Mouse (Mus musculus): ENCODE results near the gene Fbxw20.
"Not testable (repeated sequence)": the region's sequence is repeated elsewhere in the genome, so short reads cannot be mapped to it uniquely, and the experiment has no call there.

The Fbxw20 gene

DNA sequence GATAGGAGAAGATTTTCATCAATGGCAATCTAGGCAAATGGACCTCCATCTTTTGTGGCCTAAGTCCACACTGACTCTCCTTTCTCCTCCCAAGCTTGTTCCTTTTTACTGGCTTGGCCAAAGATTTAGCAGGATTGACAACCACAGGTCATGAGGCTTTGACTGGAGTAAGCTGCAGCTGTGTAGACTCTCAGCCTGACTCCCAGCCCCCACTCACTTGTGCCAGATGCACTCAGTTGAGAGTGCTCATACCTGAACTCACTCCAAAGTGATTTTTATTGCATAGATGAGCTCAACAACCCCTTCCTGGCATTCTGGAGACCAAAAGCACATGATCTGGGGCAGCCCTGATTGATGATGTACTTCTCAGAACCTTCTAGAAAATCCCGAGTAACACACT is at the start of gene Fbxw20:
Gene Fbxw20, minus strand, starts transcription at position 101 of the 400 bp plus-strand sequence.
- DNase-seq: no peak

DNA sequence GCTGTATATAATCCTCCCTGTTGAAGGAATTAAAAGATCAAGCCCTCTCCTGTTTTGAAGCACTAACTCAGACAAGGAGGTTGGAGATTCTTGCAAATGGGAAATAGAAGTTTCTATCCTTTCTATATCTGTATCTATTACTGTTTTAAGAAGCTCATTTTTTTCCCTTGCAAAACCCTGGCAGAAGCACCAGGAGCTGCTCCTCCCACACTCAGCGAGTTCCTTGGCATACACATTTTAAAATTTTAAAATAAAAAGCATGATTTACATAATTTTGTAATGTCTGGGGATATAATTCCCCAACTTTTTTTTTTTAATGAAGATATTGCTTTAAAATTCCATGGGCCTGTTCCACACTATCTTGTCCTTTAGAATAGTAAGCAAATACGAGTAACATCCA is 28.5 kb upstream of the Fbxw20 start:
- no peak for DNase-seq

DNA sequence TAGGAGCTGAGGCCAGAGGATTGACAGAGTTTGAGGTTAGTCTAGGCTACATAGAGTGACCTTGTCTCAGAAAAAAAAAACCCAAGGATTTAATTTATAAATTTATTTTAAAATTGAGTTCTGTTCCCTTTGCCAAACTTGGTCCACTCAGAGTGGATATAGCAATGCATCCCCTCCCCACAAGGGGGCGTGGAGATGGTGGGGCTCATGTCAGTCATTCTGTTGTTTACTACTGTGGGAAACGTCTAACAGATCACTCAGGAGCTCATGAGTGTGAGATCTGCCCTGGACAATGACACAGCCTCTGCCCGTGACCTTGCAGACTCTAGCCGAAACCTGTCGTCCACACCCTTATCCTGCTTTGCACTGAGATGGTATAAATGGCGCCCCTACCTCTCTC is 16.1 kb downstream of the Fbxw20 start:
- peak; percentile 1 to 11 for DNase-seq

DNA sequence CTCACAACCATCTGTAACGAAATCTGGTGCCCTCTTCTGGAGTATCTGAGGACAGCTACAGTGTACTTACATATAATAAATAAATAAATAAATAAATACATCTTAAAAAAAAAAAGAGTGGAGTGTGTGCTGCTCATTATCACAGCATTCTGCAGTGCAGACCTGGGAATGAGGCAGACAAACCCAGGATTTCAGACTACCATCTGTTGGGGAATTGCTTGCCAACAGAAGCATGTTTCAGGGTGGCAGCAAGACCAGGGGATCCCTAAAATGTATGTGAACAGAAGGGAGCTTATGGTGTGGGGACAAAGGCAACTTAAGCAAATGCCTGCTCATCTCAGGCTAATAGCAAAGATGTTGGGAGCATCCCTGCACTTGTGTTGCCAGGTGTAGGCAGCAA is 33.2 kb downstream of the Fbxw20 start:
- peak in 1 of 2 experiments; percentile 26 for DNase-seq

DNA sequence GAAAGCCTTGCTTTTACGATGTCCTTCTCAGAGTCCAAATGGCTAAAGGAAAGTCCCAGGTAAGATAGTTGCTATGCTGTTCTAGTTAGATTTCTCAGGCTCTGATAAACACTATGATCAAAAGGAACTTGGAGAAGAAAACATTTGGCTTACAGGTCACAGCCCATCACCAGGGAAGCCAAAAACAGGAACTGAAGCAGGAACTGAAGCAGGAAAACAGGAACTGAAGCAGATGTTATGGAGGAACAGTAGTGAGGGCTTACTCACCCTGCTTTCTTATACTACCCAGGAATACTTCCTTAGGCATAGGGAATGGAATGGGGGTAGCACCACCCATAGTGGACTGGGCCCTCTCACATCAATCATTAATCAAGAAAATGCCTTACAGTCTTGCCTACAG is 34.2 kb downstream of the Fbxw20 start:
- no peak for DNase-seq

DNA sequence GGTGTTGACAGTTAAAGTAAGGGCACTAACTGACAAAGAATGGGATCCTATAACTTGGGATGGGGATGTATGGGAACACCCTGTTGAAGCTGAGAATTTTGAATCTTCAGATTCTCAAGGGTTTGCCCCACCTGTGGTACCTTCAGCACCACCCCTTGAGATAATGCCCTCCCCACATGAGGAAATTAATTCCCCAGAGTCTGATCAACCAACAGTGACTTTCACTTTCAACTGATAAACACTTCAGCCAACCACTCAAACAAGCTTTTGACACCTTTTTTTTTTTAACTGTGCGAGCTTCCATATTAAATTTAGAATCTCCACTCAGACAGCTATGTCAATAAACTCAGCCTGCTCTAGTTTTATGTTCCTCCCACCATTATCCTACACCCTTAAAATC is 35.2 kb downstream of the Fbxw20 start:
- DNase-seq: no peak

DNA sequence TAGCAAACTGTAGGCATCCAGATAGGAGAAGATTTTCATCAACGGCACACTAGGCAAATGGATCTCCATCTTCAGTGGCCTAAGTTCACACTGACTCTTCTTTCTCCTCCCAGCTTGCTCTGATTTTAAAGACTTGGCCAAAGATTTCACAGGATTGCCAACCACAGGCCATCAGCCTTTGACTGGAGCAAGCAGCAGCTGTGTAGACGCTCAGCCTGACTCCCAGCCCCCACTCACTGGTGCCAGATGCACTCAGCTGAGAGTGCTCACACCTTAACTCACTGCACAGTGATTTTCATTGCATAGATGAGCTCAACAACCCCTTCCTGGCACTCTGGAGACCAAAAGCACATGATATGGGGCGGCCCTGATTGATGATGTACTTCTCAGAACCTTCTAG is 38.7 kb downstream of the Fbxw20 start, which contains the start of gene Fbxw13:
Gene Fbxw13, minus strand, starts transcription at position 101 of the 400 bp plus-strand sequence.
- not testable (repeated sequence) for DNase-seq

DNA sequence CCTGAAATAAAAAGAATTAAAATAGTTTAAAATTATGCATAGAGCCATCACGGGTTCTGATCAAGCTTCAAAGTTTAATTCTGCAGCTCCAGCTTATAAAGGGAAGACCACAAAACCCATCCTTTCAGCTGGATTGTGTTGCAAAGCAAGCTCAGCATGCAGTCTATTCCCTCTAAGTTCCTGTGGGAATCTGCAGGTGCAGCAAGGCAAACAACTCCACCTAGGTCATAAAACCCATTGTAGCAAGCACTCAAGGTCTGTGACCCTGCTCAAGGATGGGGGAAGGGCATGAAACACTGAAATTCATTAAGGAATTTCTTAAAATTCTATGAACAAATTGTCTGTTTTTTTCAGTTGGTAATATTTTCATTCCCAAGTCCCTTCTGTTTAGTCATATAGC is 57.3 kb downstream of the Fbxw20 start:
- DNase-seq: no peak

DNA sequence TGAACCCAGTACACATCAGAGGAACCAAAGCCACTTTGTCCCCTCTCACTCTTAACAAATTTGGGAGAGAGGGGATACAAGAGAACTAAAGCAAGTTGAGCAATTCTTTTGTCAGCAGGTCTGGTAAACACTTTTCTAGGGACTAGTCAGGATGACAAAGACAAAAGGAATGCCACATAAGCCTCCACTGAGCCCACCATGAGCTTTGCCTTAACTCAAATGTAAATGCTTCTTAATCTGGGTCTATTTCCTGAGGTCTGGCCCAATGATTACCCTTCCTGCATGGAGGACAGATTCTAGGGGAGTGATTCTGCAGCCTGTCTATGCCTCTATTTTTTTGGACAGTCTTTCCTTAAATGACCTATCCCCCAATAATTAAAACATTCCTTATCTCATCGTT is 58.3 kb downstream of the Fbxw20 start:
- no peak for DNase-seq

Measured in cerebellum, postnatal 14 days (tissue).